Mouse (Mus musculus): ENCODE measurements around the gene Rmdn2.

GRCm38 (mm10) chr17:79658863-79659262 is 47.2 kb downstream of the Rmdn2 start:
- TF ChIP-seq POLR2A (IDR thresholded peaks at IDR 0.05; ENCODE audit: borderline replicate concordance, insufficient read depth, low read length) (no peak), CTCF (IDR thresholded peaks at IDR 0.05; ENCODE audit: borderline replicate concordance, insufficient read depth, low read depth, low read length) (no peak)

All from cerebellum, adult 2 months (tissue).